9 mouse cellular contexts compared by ENCODE assay signal in the genomic region with DNA sequence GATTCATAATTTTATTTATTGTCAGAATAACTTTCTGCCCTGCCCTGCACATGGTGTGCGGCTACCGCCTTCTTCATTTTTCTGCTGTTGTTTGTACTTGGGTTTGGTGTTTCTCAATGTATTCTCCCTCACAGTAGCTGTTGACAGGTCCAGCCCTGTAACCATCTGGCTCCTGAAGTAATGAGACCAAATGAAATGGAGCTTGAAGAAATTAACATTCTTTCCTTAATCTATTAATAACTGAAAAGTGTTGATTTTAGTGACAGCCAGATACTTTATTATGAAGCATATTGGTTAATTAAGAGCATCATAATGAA.
DNase-seq lines count a peak whose midpoint lies in the region; ATAC-seq and TF ChIP-seq lines count a peak whose summit lies in the region.
"Had no signal": no experiment of that assay in that cellular context is flagged by ENCODE, and none has a peak within 500 bp of the region (broad histone marks: within the 10 kb centered on the region; RNA-seq: fewer than 3 reads in every experiment).

No protein-coding gene starts in this region.

- no peaks in the 10 kb centered on the region for H3K4me1 ChIP-seq in stomach, embryonic 14.5 days (ENCODE audit: control insufficient read depth, insufficient read depth, low read length)
- H3K4me1 ChIP-seq in stomach, postnatal 0 days (replicated peaks; ENCODE audit: control insufficient read depth, insufficient read depth): no peaks in the 10 kb centered on the region
- H3K4me1 ChIP-seq: liver, embryonic 12.5 days had no signal

- H3K27ac ChIP-seq in layer of hippocampus, adult 2 months: peak overlapping the region; percentile 88
- H3K27ac ChIP-seq in stomach, embryonic 14.5 days (ENCODE audit: low read length): no peak overlapping the region
- no peak overlapping the region for H3K27ac ChIP-seq in stomach, postnatal 0 days (replicated peaks)
- H3K27ac ChIP-seq: liver, embryonic 12.5 days had no signal

- no peaks in the 10 kb centered on the region for H3K36me3 ChIP-seq in stomach, embryonic 14.5 days (ENCODE audit: control insufficient read depth, insufficient read depth, low read length)
- no peaks in the 10 kb centered on the region for H3K36me3 ChIP-seq in stomach, postnatal 0 days (ENCODE audit: control insufficient read depth, insufficient read depth, low read length)
- H3K36me3 ChIP-seq: liver, embryonic 12.5 days had no signal

- H3K4me2 ChIP-seq in stomach, embryonic 14.5 days (replicated peaks; ENCODE audit: low read depth, low read length): 0 out of 2 replicates have a peak overlapping the region, but pooled peaks have one; percentile 27
- no peak overlapping the region for H3K4me2 ChIP-seq in stomach, postnatal 0 days (replicated peaks; ENCODE audit: low read depth)

- H3K4me3 ChIP-seq in layer of hippocampus, adult 2 months: peak overlapping the region; percentile 33; the same call in 1 of the 2 replicates
- no peak overlapping the region for H3K4me3 ChIP-seq in stomach, embryonic 14.5 days (ENCODE audit: low read depth, low read length)
- no peak overlapping the region for H3K4me3 ChIP-seq in stomach, postnatal 0 days (ENCODE audit: low read depth, low read length)
- H3K4me3 ChIP-seq: liver, embryonic 12.5 days had no signal

- no peak for TF ChIP-seq EP300 in stomach, postnatal 0 days (optimal IDR thresholded peaks at IDR 0.05)

- no peak for ATAC-seq in stomach, embryonic 14.5 days (ENCODE audit: insufficient number of reproducible peaks, insufficient read depth, low FRiP score, low read depth)
- ATAC-seq in stomach, postnatal 0 days (ENCODE audit: low FRiP score, low TSS enrichment): no peak
- ATAC-seq: liver, embryonic 12.5 days had no signal

- H3K27me3 ChIP-seq in stomach, embryonic 14.5 days (ENCODE audit: control insufficient read depth, insufficient read depth, low read length): no peaks in the 10 kb centered on the region
- H3K27me3 ChIP-seq in stomach, postnatal 0 days (ENCODE audit: control insufficient read depth, insufficient read depth, low read length): no peaks in the 10 kb centered on the region
- H3K27me3 ChIP-seq: liver, embryonic 12.5 days had no signal

- no peak overlapping the region for H3K9ac ChIP-seq in stomach, embryonic 14.5 days (replicated peaks; ENCODE audit: low read depth, low read length)
- H3K9ac ChIP-seq in stomach, postnatal 0 days (ENCODE audit: low read length): no peak overlapping the region
- H3K9ac ChIP-seq: liver, embryonic 12.5 days had no signal

- no peak for TF ChIP-seq CTCF in layer of hippocampus, adult 2 months (conservative IDR thresholded peaks at IDR 0.05)
- no peak for TF ChIP-seq CTCF in stomach, postnatal 0 days (IDR thresholded peaks at IDR 0.05; ENCODE audit: low read depth)

- 72% methylated on average over 2 of the region's 2 CpGs for WGBS in stomach, embryonic 14.5 days
- 62% methylated on average over 2 of the region's 2 CpGs for WGBS in stomach, postnatal 0 days

- no peaks in the 10 kb centered on the region for H3K9me3 ChIP-seq in stomach, embryonic 14.5 days (ENCODE audit: control insufficient read depth, low read depth, low read length)
- no peaks in the 10 kb centered on the region for H3K9me3 ChIP-seq in stomach, postnatal 0 days (ENCODE audit: control insufficient read depth, low read length)
- H3K9me3 ChIP-seq: liver, embryonic 12.5 days had no signal

- peak; percentile 8 to 11 for DNase-seq in cerebellum, postnatal 25 days
- DNase-seq in cerebellum, adult 8-10 months: no peak
- DNase-seq in layer of hippocampus, adult 2 months (ENCODE audit: low spot score in 2 of 2): no peak
- no peak for DNase-seq in layer of hippocampus, postnatal 25 days (ENCODE audit: extremely low spot score in 1 of 2, low spot score in 1 of 2)
- DNase-seq in stomach, postnatal 0 days (ENCODE audit: low spot score): no peak
- no peak for DNase-seq in adrenal gland, postnatal 4 days (ENCODE audit: low spot score in 2 of 2)
- DNase-seq in kidney, adult 11 months: no peak

Comparison
In these comparisons a context has a peak if more than half of its experiments do, and no peak if none do; other contexts are left out.
1. DNase-seq: peak in cerebellum, postnatal 25 days (2 of 2); none in cerebellum, adult 8-10 months (single experiment), layer of hippocampus, adult 2 months (0 of 2), layer of hippocampus, postnatal 25 days (0 of 2), stomach, postnatal 0 days (single experiment), adrenal gland, postnatal 4 days (0 of 2) and kidney, adult 11 months (single experiment).